Comparison of ENCODE assay signal across 22 mouse cellular contexts in the genomic region with DNA sequence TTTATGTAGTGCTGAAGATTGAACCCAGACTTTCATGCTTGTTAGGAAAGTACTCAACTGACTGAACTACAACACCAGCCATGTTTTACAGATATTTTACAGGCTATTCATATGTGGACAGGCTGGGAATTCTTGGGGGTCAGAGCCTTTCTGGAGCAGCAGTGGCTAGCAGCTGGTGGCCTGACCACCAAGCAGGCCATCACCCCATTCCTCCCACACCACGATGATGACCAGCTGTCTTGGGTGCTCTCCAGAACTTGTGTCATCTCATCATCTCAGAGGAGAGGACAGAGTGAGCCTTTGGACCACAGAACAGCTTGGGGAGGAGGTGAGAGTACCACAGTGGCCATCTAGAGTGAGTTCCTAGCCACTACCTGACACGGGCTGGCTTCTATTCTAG. TPM values are rescaled to one million over a fixed set of nuclear protein-coding genes. Genes with fewer than 3 reads are reported as not detected.
A peak's percentile ranks its signal among the peaks of the same experiment; 100 is the strongest.
DNase-seq lines count a peak whose midpoint lies in the region; ATAC-seq and TF ChIP-seq lines count a peak whose summit lies in the region.
"Had no signal": no experiment of that assay in that cellular context is flagged by ENCODE, and none has a peak within 500 bp of the region (broad histone marks: within the 10 kb centered on the region; RNA-seq: fewer than 3 reads in every experiment).

No protein-coding gene starts in this region.

- no peak overlapping the region for H3K4me2 ChIP-seq in midbrain, postnatal 0 days (ENCODE audit: low read depth, low read length, poor library complexity, severe bottlenecking)
- H3K4me2 ChIP-seq: heart, embryonic 15.5 days; hindbrain, embryonic 12.5 days; limb, embryonic 13.5 days; liver, embryonic 13.5 days; midbrain, embryonic 12.5 days; neural tube, embryonic 13.5 days had no signal

- H3K36me3 ChIP-seq in midbrain, postnatal 0 days (ENCODE audit: insufficient read depth, low read length) = no peaks in the 10 kb centered on the region
- H3K36me3 ChIP-seq: forebrain, embryonic 10.5 days; heart, embryonic 15.5 days; hindbrain, embryonic 12.5 days; limb, embryonic 13.5 days; liver, embryonic 13.5 days; midbrain, embryonic 12.5 days; neural tube, embryonic 13.5 days had no signal

- H3K27ac ChIP-seq in midbrain, postnatal 0 days (ENCODE audit: low read depth, low read length) = no peak overlapping the region
- H3K27ac ChIP-seq: forebrain, embryonic 10.5 days; heart, embryonic 15.5 days; hindbrain, embryonic 12.5 days; limb, embryonic 13.5 days; liver, embryonic 13.5 days; midbrain, embryonic 12.5 days; neural tube, embryonic 13.5 days; stomach, postnatal 0 days had no signal

- intact Hi-C loops in heart, postnatal 14 days (cut with DNase I) = no loop called here
- intact Hi-C loops in heart, postnatal 25 days (cut with DNase I) = no loop called here

- ATAC-seq in inflammation-experienced regulatory T-cells, adult 6 months = no peak
- no peak for ATAC-seq in midbrain, postnatal 0 days (ENCODE audit: low FRiP score)
- ATAC-seq: forebrain, postnatal 0 days had no signal

- peak; percentile 27 for DNase-seq in gastrocnemius, adult 18-20 months (ENCODE audit: low spot score)
- DNase-seq in gastrocnemius, postnatal 10 days = no peak
- DNase-seq in heart, postnatal 14 days = peak; percentile 37 to 61
- DNase-seq in heart, postnatal 25 days (ENCODE audit: low spot score) = no peak
- peak; percentile 34 for DNase-seq in 3134 (ENCODE audit: extremely low read depth, insufficient read length, low spot score)
- peak; percentile 41 for DNase-seq in lung, postnatal 14 days
- no peak for DNase-seq in midbrain, postnatal 0 days (ENCODE audit: low spot score)
- DNase-seq: adrenal gland, postnatal 36 days; cerebellum, adult 11-12 months; cerebellum, postnatal 36 days; forebrain, postnatal 0 days; kidney, adult 2 months; liver, embryonic 13.5 days; right cerebral cortex, adult 18-20 months had no signal

- no peaks in the 10 kb centered on the region for H3K9me3 ChIP-seq in midbrain, postnatal 0 days (ENCODE audit: low read length)
- H3K9me3 ChIP-seq: forebrain, embryonic 10.5 days; heart, embryonic 15.5 days; hindbrain, embryonic 12.5 days; liver, embryonic 13.5 days; midbrain, embryonic 12.5 days; neural tube, embryonic 13.5 days had no signal

- WGBS in midbrain, postnatal 0 days = 83% methylated on average over 2 of the region's 2 CpGs

- no peaks in the 10 kb centered on the region for H3K27me3 ChIP-seq in midbrain, postnatal 0 days (ENCODE audit: insufficient read depth, low read length)
- H3K27me3 ChIP-seq: heart, embryonic 15.5 days; hindbrain, embryonic 12.5 days; limb, embryonic 13.5 days; liver, embryonic 13.5 days; midbrain, embryonic 12.5 days; neural tube, embryonic 13.5 days had no signal

- no peak overlapping the region for H3K9ac ChIP-seq in midbrain, postnatal 0 days (replicated peaks; ENCODE audit: low read length, poor library complexity, severe bottlenecking)
- H3K9ac ChIP-seq: forebrain, postnatal 0 days; heart, embryonic 15.5 days; hindbrain, embryonic 12.5 days; limb, embryonic 13.5 days; liver, embryonic 13.5 days; midbrain, embryonic 12.5 days; neural tube, embryonic 13.5 days had no signal

- no peak for TF ChIP-seq CTCF in midbrain, postnatal 0 days (IDR thresholded peaks at IDR 0.05)

- H3K4me3 ChIP-seq in midbrain, postnatal 0 days (ENCODE audit: low read depth, low read length) = no peak overlapping the region
- H3K4me3 ChIP-seq: forebrain, embryonic 10.5 days; heart, embryonic 15.5 days; hindbrain, embryonic 12.5 days; limb, embryonic 13.5 days; liver, embryonic 13.5 days; midbrain, embryonic 12.5 days; neural tube, embryonic 13.5 days had no signal

- no peaks in the 10 kb centered on the region for H3K4me1 ChIP-seq in midbrain, postnatal 0 days (ENCODE audit: insufficient read depth, low read length)
- H3K4me1 ChIP-seq: hindbrain, embryonic 12.5 days; liver, embryonic 13.5 days; midbrain, embryonic 12.5 days; neural tube, embryonic 13.5 days had no signal

RNA-seq across cellular contexts. Expression of gene Tmsb10, which starts 18.3 kb away (rescaled TPM):
- total RNA-seq in gastrocnemius, adult 18-20 months (2021) = 10 to 100 TPM; 41.8 to 57.0 TPM
- 100 to 1,000 TPM; 485 to 609 TPM for total RNA-seq in gastrocnemius, postnatal 10 days (2021)
- total RNA-seq in heart, postnatal 14 days (2021) = 100 to 1,000 TPM; 220 to 281 TPM
- total RNA-seq in heart, postnatal 25 days (2021) = 100 to 1,000 TPM; 126 to 128 TPM
- 1,000 to 10,000 TPM; 4,108 to 4,357 (median 4,244) TPM for polyA plus RNA-seq in inflammation-experienced regulatory T-cells, adult 6 months (2017; shearing (Covaris generic))
- 504 and 572 TPM in 2 replicates for total RNA-seq in midbrain, postnatal 0 days (2014; rRNA removed)
- polyA plus RNA-seq in midbrain, postnatal 0 days (2015; fragmentation: Nextera tagmentation; extraction: Ambion mirVana) = 6,498 and 6,879 TPM in 2 replicates

Comparison
In these comparisons a context has a peak if more than half of its experiments do, and no peak if none do; other contexts are left out.
1. DNase-seq: peak in gastrocnemius, adult 18-20 months (single experiment), heart, postnatal 14 days (2 of 2), 3134 (single experiment) and lung, postnatal 14 days (single experiment); none in gastrocnemius, postnatal 10 days (single experiment), heart, postnatal 25 days (single experiment) and midbrain, postnatal 0 days (single experiment).